Mouse (Mus musculus): Measurements from ENCODE around the gene Olfr224. TPM values are rescaled to one million over a fixed set of nuclear protein-coding genes. Genes with fewer than 3 reads are reported as not detected.

Olfr224 gene
- not detected for total RNA-seq (2023)

DNA sequence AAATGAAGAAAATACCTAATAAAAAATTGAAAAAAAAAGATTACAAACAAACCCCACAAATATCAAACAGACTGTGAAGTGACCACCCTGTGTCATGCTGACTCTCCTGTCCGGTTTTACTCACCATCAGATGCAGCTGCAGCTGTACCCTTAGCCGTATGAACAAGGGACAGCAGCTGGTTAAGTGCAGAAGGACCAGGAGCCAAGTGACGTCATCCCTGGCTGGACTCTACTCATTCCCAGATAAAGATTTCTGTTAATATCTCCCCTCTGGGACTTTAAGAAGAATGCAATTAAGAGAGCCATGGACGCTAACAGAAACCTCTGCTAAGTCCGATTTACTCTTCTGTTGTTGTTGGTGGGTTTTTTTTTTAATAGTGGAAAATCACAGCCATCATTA lies at the start of gene Olfr224:
Gene Olfr224, minus strand, starts transcription at position 149 of the 400 bp plus-strand sequence.

DNA sequence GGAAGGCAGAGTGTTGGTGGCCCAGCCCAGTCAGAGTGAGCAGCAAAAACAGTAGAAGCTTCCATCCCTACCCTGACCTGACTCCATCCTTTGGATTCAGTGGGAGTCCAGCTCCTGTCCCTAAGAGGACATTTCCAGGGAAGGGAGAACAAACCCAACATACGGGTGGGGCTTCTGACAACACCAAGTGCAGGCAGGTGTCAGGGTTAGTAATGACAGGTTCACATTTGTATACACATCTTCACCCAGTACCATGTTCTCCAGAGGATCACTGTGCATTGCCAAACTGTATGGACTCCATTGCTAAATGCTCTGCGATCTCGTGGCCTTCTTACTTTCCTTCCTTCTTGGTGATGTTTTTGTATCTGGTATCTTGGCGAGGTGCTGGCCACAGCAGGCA lies 45.6 kb upstream of the Olfr224 start, which contains the start of gene 2210407C18Rik:
Gene 2210407C18Rik, minus strand, starts transcription at position 101 of the 400 bp plus-strand sequence.

GRCm38 (mm10) chr11:58594814-58595213 lies 24.5 kb upstream of the Olfr224 start, which contains the start of gene Olfr324:
TSS of gene Olfr324 (plus strand) at chr11:58595114.

DNA sequence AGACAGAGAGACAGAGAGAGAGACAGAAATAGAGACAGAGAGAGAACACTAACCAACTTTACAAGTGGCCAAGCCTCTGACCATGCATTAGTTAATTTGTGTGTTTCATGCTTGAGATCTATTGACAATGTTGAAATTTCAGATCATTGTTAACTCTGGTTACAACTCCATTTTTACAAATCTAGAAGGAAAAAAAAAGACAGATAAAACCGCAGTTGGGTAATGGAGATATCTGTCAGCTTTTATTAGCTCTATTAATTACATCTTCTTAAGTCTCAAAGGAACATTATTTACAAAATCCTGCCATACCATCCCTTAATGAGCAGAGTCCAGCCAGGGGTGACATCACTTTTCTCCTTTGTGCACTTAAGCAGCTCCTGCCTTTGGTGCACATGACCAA lies 7.1 kb upstream of the Olfr224 start, which contains the start of gene Olfr325:
Gene Olfr325, plus strand, starts transcription at position 301 of the 400 bp plus-strand sequence.

GRCm38 (mm10) chr11:58555536-58555935 lies 14.8 kb downstream of the Olfr224 start, which contains the start of gene Olfr328:
TSS of gene Olfr328 (minus strand) at chr11:58555636.

DNA sequence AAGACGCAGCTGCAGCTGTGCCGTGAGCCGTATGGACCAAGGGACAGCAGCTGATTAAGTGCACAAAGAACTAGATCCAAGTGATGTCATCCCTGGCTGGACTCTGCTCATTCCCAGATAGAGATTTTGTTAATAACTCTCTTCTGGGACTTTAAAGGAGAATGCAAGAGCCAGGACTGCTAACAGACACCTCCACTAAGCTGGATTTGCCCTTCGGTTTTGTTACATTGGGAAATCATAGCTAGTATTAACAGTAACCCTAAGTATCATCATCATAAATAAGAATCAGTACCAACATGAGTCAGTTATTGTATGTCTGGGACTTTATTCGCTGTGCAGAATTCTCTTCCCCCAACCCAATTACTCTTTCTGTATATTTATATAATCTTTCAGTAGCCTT lies 24.0 kb downstream of the Olfr224 start, which contains the start of gene Olfr329-ps:
Gene Olfr329-ps, minus strand, starts transcription at position 101 of the 400 bp plus-strand sequence.

DNA sequence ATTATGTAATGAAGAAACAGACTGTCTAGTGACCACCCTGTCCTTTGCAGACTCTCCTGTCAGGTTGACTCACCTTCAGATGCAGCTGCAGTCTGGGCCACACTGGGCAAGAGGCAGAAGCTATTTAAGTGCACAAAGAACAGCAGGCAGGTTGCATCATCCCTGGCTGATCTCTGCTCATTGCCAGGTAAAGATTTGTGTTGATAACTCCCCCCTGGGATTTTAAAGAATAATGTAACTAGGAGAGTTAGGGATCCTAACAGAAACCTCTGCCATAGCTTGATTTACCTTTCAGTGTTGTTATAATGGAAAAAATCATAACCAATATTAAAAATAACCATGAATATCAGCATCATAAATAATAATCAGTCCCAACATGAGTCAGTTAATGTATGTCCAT lies 35.6 kb downstream of the Olfr224 start, which contains the start of gene Olfr330:
Gene Olfr330, minus strand, starts transcription at position 101 of the 400 bp plus-strand sequence.

Other genes with a start within 250 kb of the Olfr224 start
- gene Zfp672, start 240.2 kb downstream of the Olfr224 start, total RNA-seq (2023): 10 to 100 TPM; 37.8 to 39.5 TPM
- gene Sh3bp5l, start 239.8 kb downstream of the Olfr224 start, total RNA-seq (2023): 10 to 100 TPM; 29.4 to 38.2 TPM
- not detected for gene Lypd8, start 191.5 kb downstream of the Olfr224 start, total RNA-seq (2023)
- not detected for gene 1810065E05Rik, start 149.4 kb downstream of the Olfr224 start, total RNA-seq (2023)
- not detected for gene Gm12253, start 138.0 kb downstream of the Olfr224 start, total RNA-seq (2023)
- not detected for gene Lypd9, start 117.6 kb downstream of the Olfr224 start, total RNA-seq (2023)
- not detected for gene Olfr30, start 108.3 kb downstream of the Olfr224 start, total RNA-seq (2023)
- not detected for gene Olfr332, start 78.0 kb downstream of the Olfr224 start, total RNA-seq (2023)
- not detected for gene Olfr331, start 68.0 kb downstream of the Olfr224 start, total RNA-seq (2023)
- gene Olfr330, start 35.7 kb downstream of the Olfr224 start, total RNA-seq (2023): not detected
- gene Olfr329-ps, start 24.1 kb downstream of the Olfr224 start, total RNA-seq (2023): not detected
- under 1 TPM; 0.20 to 0.53 TPM for gene Olfr328, start 14.9 kb downstream of the Olfr224 start, total RNA-seq (2023)
- not detected for gene Olfr325, start 7.2 kb upstream of the Olfr224 start, total RNA-seq (2023)
- gene Olfr324, start 24.6 kb upstream of the Olfr224 start, total RNA-seq (2023): not detected
- not detected for gene 2210407C18Rik, start 45.5 kb upstream of the Olfr224 start, total RNA-seq (2023)
- not detected for gene Olfr323, start 59.9 kb upstream of the Olfr224 start, total RNA-seq (2023)
- gene Trim58, start 69.9 kb upstream of the Olfr224 start, total RNA-seq (2023): under 1 TPM; 0.32 to 0.33 TPM
- gene Olfr322, start 88.2 kb upstream of the Olfr224 start, total RNA-seq (2023): not detected
- gene Olfr320, start 110.5 kb upstream of the Olfr224 start, total RNA-seq (2023): not detected
- gene Olfr319, start 128.6 kb upstream of the Olfr224 start, total RNA-seq (2023): not detected
- gene Olfr318, start 153.5 kb upstream of the Olfr224 start, total RNA-seq (2023): under 1 TPM; 0.50 to 0.64 TPM
- gene Olfr317, start 168.7 kb upstream of the Olfr224 start, total RNA-seq (2023): not detected
- not detected for gene Olfr316, start 182.2 kb upstream of the Olfr224 start, total RNA-seq (2023)
- not detected for gene Olfr315, start 202.6 kb upstream of the Olfr224 start, total RNA-seq (2023)
- not detected for gene Olfr314, start 212.4 kb upstream of the Olfr224 start, total RNA-seq (2023)
- gene Fam183b, start 231.4 kb upstream of the Olfr224 start, total RNA-seq (2023): not detected
- gene Olfr313, start 244.4 kb upstream of the Olfr224 start, total RNA-seq (2023): not detected

All from T-cell, adult 66 days (primary cell).